Mouse (Mus musculus): ENCODE results near the gene Zfp362. TPM values are rescaled to one million over a fixed set of nuclear protein-coding genes. Genes with fewer than 3 reads are reported as not detected.
A peak's percentile ranks its signal among the peaks of the same experiment; 100 is the strongest.

Gene Zfp362
- polyA plus RNA-seq, 1 experiment from 2014 or later, result 19.9 TPM

GRCm38 (mm10) chr4:128784950-128785631 lies 20.8 kb downstream of the Zfp362 start:
- POLR2A ChIA-PET, result no interaction called here
- no peaks in the 10 kb centered on the region for H3K27me3 ChIP-seq
- TF ChIP-seq CTCF (IDR thresholded peaks at IDR 0.05), result no peak
- ATAC-seq (no peak), DNase-seq (ENCODE audit: low read depth, low spot score) (no peak)
- in situ Hi-C loops (cut with MboI; ENCODE audit: low pct_unique_long_range_greater_than_20kb), result no loop called here
- CTCF ChIA-PET, result no interaction called here

GRCm38 (mm10) chr4:128782645-128783044 lies 23.2 kb downstream of the Zfp362 start:
- in situ Hi-C loops (cut with MboI; ENCODE audit: low pct_unique_long_range_greater_than_20kb), result no loop called here
- H3K27me3 ChIP-seq, result no peaks in the 10 kb centered on the region
- no peak for TF ChIP-seq CTCF (IDR thresholded peaks at IDR 0.05)
- CTCF ChIA-PET, result no interaction called here
- POLR2A ChIA-PET, result no interaction called here
- no peak for DNase-seq (ENCODE audit: low read depth, low spot score)
- ATAC-seq, result no peak

- POLR2A ChIA-PET, result no interaction called here
- DNase-seq (ENCODE audit: low read depth, low spot score) (no peak), ATAC-seq (no peak)
- no peak for TF ChIP-seq CTCF (IDR thresholded peaks at IDR 0.05)
- no peaks in the 10 kb centered on the region for H3K27me3 ChIP-seq
- CTCF ChIA-PET, result no interaction called here
- in situ Hi-C loops (cut with MboI; ENCODE audit: low pct_unique_long_range_greater_than_20kb), result no loop called here
These were observed 23.8 kb downstream of the Zfp362 start for GRCm38 (mm10) chr4:128782037-128782436.

DNA sequence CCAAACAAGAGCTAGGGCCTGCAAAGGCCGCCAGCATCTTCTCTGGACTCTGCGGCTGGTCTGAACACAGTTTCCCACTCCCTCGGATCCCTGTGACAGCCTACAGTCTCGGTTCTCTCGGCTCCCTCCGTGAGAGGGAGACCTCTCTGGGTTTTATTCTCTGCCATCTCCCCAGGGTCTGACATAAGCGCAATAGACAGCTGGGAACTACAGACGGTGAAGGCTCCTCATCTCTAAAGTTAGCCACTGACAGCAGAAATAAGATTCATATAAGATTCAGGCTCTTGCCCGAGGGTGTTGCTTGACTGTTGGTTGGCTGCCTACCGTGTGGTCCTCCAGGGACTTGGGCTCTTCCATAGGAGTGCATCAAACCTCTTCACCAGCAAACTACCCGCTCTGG lies 28.3 kb downstream of the Zfp362 start:
- ChIA-PET POLR2A (no interaction called here), CTCF (interaction anchor here (3.6 kb wide), 1 partner anchor 67 kb away, joined by 22 read pairs; no protein-coding TSS in a partner anchor)
- in situ Hi-C loops (cut with MboI; ENCODE audit: low pct_unique_long_range_greater_than_20kb), result loop anchor here (5.0 kb wide), 2 partner anchors 65 to 165 kb away; partner anchors contain the start of gene Zscan20
- no peak for ATAC-seq
- no peaks in the 10 kb centered on the region for H3K27me3 ChIP-seq
- no peak for DNase-seq (ENCODE audit: low read depth, low spot score)
- TF ChIP-seq CTCF (IDR thresholded peaks at IDR 0.05), result no peak

DNA sequence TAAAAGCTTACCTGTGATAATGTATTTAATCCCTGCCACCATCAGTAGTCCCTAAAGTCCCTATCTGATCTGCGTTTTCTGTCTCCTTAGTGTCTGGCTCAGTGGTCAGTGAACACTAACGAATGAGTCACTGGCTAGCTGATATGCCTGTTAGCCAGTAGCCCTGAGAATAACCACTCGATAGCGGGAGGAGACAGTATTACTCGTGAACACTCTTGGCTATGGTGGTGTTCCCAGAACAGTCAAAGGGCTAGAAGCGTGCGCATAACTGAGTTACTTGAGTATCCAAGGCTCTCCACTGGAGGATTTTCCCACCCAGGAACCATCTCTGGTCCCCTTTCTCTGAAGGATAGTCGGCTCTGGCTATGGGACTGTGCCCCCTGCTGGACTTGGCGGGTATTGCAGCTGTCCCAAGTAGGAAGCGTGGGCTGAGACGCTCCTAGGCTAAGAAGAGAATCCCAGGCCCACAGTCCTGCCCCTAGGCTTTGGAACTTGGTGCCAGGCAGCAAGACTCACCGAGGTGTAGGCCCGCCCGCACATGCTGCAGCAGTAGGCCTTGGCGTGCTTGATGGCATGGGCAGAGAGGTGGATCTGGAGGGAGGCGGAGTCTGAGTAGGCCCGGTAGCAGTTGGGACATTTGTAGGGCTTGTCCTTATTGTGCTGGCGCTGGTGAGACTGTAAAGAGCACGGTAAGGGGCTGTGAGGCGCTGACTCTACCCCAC lies 29.1 kb downstream of the Zfp362 start:
- ChIA-PET POLR2A (no interaction called here), CTCF (interaction anchor here (0.8 to 3.6 kb wide), 7 partner anchors 10 to 66 kb away, joined by 3 to 22 read pairs (median 3); no protein-coding TSS in a partner anchor)
- ATAC-seq (peak; percentile 60), DNase-seq (ENCODE audit: low read depth, low spot score) (peak; percentile 48)
- H3K27me3 ChIP-seq, result no peaks in the 10 kb centered on the region
- TF ChIP-seq CTCF (IDR thresholded peaks at IDR 0.05), result no peak
- in situ Hi-C loops (cut with MboI; ENCODE audit: low pct_unique_long_range_greater_than_20kb), result loop anchor here (5.0 kb wide), 2 partner anchors 64 to 164 kb away; partner anchors contain the start of gene Zscan20

DNA sequence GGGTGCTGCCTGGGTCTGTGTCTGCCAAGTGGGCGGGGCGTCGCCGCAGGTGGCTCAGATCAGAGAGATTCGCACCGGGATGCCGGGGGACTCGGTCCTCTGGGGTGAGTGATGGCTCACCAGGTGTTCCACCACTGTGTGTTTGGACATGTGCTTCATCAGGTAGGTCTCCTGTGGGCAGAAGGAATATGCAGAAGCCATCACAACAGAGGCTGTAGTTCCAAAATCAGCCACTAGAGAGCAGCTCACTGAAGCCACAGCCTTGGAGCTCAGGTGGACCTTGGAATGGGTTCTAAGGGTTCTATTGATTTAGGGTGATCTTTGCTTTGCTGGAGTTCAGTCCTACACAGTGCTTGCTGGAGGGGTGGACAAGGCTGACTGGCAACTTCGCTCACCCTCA lies 31.4 kb downstream of the Zfp362 start:
- DNase-seq (ENCODE audit: low read depth, low spot score), result no peak
- CTCF ChIA-PET, result interaction anchor here (3.6 kb wide), 1 partner anchor 64 kb away, joined by 22 read pairs; no protein-coding TSS in a partner anchor

GRCm38 (mm10) chr4:128773820-128774219 lies 32.0 kb downstream of the Zfp362 start:
- in situ Hi-C loops (cut with MboI; ENCODE audit: low pct_unique_long_range_greater_than_20kb), result no loop called here
- ChIA-PET CTCF (no interaction called here), POLR2A (no interaction called here)
- DNase-seq (ENCODE audit: low read depth, low spot score) (no peak), ATAC-seq (no peak)
- H3K27me3 ChIP-seq, result no peaks in the 10 kb centered on the region
- no peak for TF ChIP-seq CTCF (IDR thresholded peaks at IDR 0.05)

More for the DNA sequence above, 31.4 kb downstream of the Zfp362 start:
- POLR2A ChIA-PET, result no interaction called here
- no peak for ATAC-seq
- in situ Hi-C loops (cut with MboI; ENCODE audit: low pct_unique_long_range_greater_than_20kb), result no loop called here
- TF ChIP-seq CTCF (IDR thresholded peaks at IDR 0.05), result no peak
- H3K27me3 ChIP-seq, result no peaks in the 10 kb centered on the region

- DNase-seq (ENCODE audit: low read depth, low spot score) (no peak), ATAC-seq (no peak)
- TF ChIP-seq CTCF (IDR thresholded peaks at IDR 0.05), result no peak
- ChIA-PET CTCF (interaction anchor here (1.4 to 1.6 kb wide), 2 partner anchors 10 to 59 kb away, joined by 3 to 6 read pairs; no protein-coding TSS in a partner anchor), POLR2A (interaction anchor here (0.5 to 1.1 kb wide), 2 partner anchors 59 to 1389 kb away, joined by 3 to 4 read pairs; no protein-coding TSS in a partner anchor)
- H3K27me3 ChIP-seq, result no peaks in the 10 kb centered on the region
- in situ Hi-C loops (cut with MboI; ENCODE audit: low pct_unique_long_range_greater_than_20kb), result no loop called here
These were observed 35.1 kb downstream of the Zfp362 start for GRCm38 (mm10) chr4:128770698-128771097.

GRCm38 (mm10) chr4:128769569-128770355 lies 36.1 kb downstream of the Zfp362 start:
- TF ChIP-seq CTCF (IDR thresholded peaks at IDR 0.05), result no peak
- peak; percentile 49 for DNase-seq (ENCODE audit: low read depth, low spot score)
- POLR2A ChIA-PET, result interaction anchor here (0.5 to 1.1 kb wide), 2 partner anchors 58 to 1390 kb away, joined by 3 to 4 read pairs; no protein-coding TSS in a partner anchor
- CTCF ChIA-PET, result interaction anchor here (1.4 kb wide), 1 partner anchor 58 kb away, joined by 6 read pairs; no protein-coding TSS in a partner anchor
- in situ Hi-C loops (cut with MboI; ENCODE audit: low pct_unique_long_range_greater_than_20kb), result no loop called here
- no peak for ATAC-seq
- H3K27me3 ChIP-seq, result no peaks in the 10 kb centered on the region

GRCm38 (mm10) chr4:128768120-128768519 lies 37.7 kb downstream of the Zfp362 start:
- DNase-seq (ENCODE audit: low read depth, low spot score), result no peak
- in situ Hi-C loops (cut with MboI; ENCODE audit: low pct_unique_long_range_greater_than_20kb), result no loop called here
- TF ChIP-seq CTCF (IDR thresholded peaks at IDR 0.05), result no peak
- H3K27me3 ChIP-seq, result no peaks in the 10 kb centered on the region
- CTCF ChIA-PET, result no interaction called here
- POLR2A ChIA-PET, result interaction anchor here (1.0 kb wide), 1 partner anchor 33 kb away, joined by 3 read pairs; no protein-coding TSS in a partner anchor
- no peak for ATAC-seq

All from Patski (cell line).